Mouse (Mus musculus) midbrain, postnatal 0 days (tissue): ENCODE data around the gene Eml3. TPM values are rescaled to one million over a fixed set of nuclear protein-coding genes. Genes with fewer than 3 reads are reported as not detected.

Experiments used
- ATAC-seq: fragments of 200-750 bp; cut with Nextera tagmentation; 2 replicates; pipeline ENCODE4 v1.8.0; 2017; ENCODE audit warnings: moderate number of reproducible peaks, mild to moderate bottlenecking, moderate TSS enrichment, moderate library complexity; ENCODE audit not compliant: low FRiP score
- DNase-seq: peaks from one replicate; pipeline ENCODE4 v3.0.0-alpha.2; 2015; ENCODE audit warnings: low spot score
- H3K27ac ChIP-seq: fragments of 300-500 bp; sonication (generic); 2 replicates; pipeline ENCODE4 v1.5.1; 2014; ENCODE audit warnings: low read depth, mild to moderate bottlenecking, low read length, mixed read lengths
- H3K27me3 ChIP-seq: fragments of 300-500 bp; sonication (generic); 2 replicates; pipeline ENCODE4 v1.6.1; 2014; ENCODE audit warnings: low read length, control low read depth, mixed read lengths; ENCODE audit not compliant: insufficient read depth
- H3K36me3 ChIP-seq: fragments of 300-500 bp; sonication (generic); 2 replicates; pipeline ENCODE4 v1.6.1; 2014; ENCODE audit warnings: low read length, control low read depth, mixed read lengths; ENCODE audit not compliant: insufficient read depth
- H3K4me1 ChIP-seq: fragments of 300-500 bp; sonication (generic); 2 replicates; pipeline ENCODE4 v1.6.1; 2014; ENCODE audit warnings: mild to moderate bottlenecking, control low read depth, antibody characterized with exemption, low read length, mixed read lengths; ENCODE audit not compliant: insufficient read depth
- H3K4me2 ChIP-seq: fragments of 300-500 bp; sonication (generic); 2 replicates; pipeline ENCODE4 v1.6.1; 2014; ENCODE audit warnings: low read depth, mild to moderate bottlenecking, low read length, mixed read lengths; ENCODE audit not compliant: poor library complexity, severe bottlenecking
- H3K4me3 ChIP-seq: fragments of 300-500 bp; sonication (generic); 2 replicates; pipeline ENCODE4 v1.5.1; 2014; ENCODE audit warnings: low read depth, mild to moderate bottlenecking, low read length, moderate library complexity
- H3K9ac ChIP-seq: fragments of 300-500 bp; sonication (generic); replicated peaks from 2 replicates; pipeline ENCODE4 v1.6.1; 2014; ENCODE audit warnings: mild to moderate bottlenecking, low read length, moderate library complexity, mixed read lengths; ENCODE audit not compliant: poor library complexity, severe bottlenecking
- H3K9me3 ChIP-seq: fragments of 300-500 bp; sonication (generic); 2 replicates; pipeline ENCODE4 v1.6.1; 2016; ENCODE audit warnings: low read length, control low read depth
- CTCF ChIP-seq: IDR thresholded peaks from 2 replicates; pipeline ENCODE4 v1.5.1; 2016; ENCODE audit warnings: antibody characterized with exemption, mild to moderate bottlenecking
- WGBS: fragments of 180-500 bp; shearing (Covaris S2); extraction: QIAGEN DNeasy Blood & Tissue Kit; methylation state at CpG from one replicate; pipeline ENCODE4 v1.1.7; 2014; 5-methylcytosine and 5-hydroxymethylcytosine counted together
- polyA plus RNA-seq: library from polyadenylated mRNA; unstranded; fragments of >200 nt; fragmentation: Nextera tagmentation; extraction: Ambion mirVana; gene quantifications from 2 replicates; pipeline ENCODE4 v1.2.1, GENCODE M21; 2015
- total RNA-seq: library from RNA; depleted of rRNA; stranded (reverse); fragments of >200 nt; gene quantifications from 2 replicates; pipeline ENCODE4 v1.2.3, GENCODE M21; 2014

Eml3 gene
- total and polyA plus RNA-seq, 2 experiments from 2014 or later: 8.7 to 9.3 TPM

DNA sequence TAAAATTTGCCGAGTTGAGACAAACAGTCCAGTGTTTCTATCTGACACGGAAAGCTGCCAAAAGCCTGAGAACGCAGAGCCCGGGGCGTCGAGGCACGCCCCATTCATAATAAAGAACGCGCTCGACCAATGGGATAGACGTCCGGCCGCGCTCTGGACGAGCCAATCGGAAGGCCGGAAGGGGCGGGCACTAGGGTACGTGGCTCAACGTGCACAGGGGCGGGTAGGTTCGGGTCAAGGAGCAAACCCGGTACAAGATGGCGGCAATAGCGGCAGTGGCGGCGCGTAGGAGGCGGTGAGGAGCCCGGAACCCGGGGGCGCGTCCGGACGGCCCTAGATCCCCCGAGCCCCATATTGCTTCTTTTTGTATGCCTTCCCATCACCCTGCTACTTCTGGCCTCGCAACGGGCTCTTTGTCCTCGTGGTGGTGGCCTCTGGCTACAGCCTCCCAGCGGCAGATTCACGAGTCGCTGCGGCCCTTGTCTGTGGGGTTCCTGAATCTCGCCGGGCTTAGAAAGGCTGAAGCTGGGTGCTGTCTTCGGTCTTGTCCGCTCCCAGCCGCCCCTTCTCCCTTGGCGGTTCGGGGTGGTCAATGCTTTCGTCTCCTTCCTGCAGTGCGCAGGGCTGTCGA is 31.4 kb upstream of the Eml3 start, which contains the start of gene Ganab:
TSS of gene Ganab (plus strand) at position 207 of the 631 bp plus-strand sequence.
- Histone ChIP-seq H3K9ac (peak within 1 kb of the TSS; percentile 84), H3K9me3 (no peaks in the 10 kb centered on the region), H3K27ac (peak within 1 kb of the TSS; percentile 91), H3K4me3 (peak within 1 kb of the TSS; percentile 85), H3K36me3 (peaks cover 5% of the 10 kb centered on the region; the same call in 1 of the 2 replicates), H3K4me2 (peak within 1 kb of the TSS; percentile 79), H3K27me3 (no peaks in the 10 kb centered on the region), H3K4me1 (peaks cover 6% of the 10 kb centered on the region)
- under 1% methylated on average over 51 of the region's 53 CpGs for WGBS
- ATAC-seq (peak; percentile 99), DNase-seq (peak; percentile 98)
- peak; percentile 45 for TF ChIP-seq CTCF

DNA sequence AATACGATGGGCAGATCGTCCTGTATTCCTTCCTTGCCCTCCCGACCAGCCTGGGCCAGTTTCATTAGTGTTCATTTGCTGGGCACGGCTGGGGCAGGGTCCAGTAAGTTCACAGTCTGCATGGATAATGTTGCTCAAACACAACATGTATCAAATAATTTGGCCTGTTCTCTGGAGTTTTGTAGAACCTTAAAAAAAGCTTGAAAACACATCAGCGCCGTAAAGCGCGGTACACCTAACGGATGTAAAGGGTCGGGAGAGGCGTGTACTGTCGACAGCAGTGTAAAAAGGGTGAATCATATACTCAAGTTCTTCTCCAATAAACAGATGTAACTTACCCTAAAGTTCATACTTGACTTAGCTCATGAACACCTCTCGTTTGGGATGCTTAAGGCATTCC is 30.8 kb upstream of the Eml3 start:
- TF ChIP-seq CTCF: no peak
- peak overlapping the region; percentile 79 for H3K4me2 ChIP-seq
- no peak for ATAC-seq
- 19% methylated on average over 13 of the region's 13 CpGs for WGBS
- peak overlapping the region; percentile 84 for H3K9ac ChIP-seq
- peak overlapping the region; percentile 91 for H3K27ac ChIP-seq
- peaks cover 8% of the 10 kb centered on the region for H3K36me3 ChIP-seq
- H3K27me3 ChIP-seq: no peaks in the 10 kb centered on the region
- DNase-seq: no peak
- peaks cover 6% of the 10 kb centered on the region for H3K4me1 ChIP-seq
- no peaks in the 10 kb centered on the region for H3K9me3 ChIP-seq
- H3K4me3 ChIP-seq: peak overlapping the region; percentile 85

DNA sequence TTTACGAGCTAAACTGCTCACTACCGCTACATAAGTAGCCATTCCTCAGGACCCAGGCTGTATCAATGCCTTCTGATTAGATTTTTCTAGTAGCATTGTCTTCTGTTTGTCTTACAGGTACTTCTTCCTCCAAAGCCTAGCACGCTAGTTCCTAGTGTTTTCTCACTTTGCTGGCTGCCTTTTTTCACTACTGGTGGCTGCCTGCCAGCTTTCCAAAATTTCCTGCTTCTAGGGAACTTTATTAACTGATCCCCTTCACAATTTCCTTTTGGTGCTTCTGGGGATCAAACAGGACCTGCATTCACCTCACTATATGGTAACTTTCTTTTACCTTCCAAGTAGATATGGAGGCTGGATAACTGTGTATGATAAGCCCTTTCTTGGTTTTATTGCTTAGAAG is 30.3 kb upstream of the Eml3 start:
- WGBS: 58% methylated on average over 3 of the region's 3 CpGs
- TF ChIP-seq CTCF: no peak

DNA sequence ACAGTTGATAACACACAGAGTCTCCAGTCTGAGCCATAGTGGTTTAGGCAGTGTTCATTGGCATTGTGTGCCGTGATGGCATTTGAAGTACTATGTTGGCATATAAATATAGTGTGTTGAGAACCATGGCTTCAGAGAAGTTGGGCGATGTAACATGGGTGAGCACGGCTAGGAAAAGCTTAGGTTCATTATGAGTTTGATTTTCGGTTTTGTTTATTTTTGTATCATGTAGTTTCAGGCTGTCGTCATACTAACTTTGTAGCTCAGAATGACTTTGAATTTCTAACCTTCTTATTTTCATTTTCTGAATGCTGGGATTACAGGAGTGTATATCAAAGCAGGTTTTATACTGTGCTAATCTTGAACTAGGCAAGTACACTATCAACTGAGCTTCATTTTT is 25.9 kb upstream of the Eml3 start:
- Histone ChIP-seq H3K27me3 (no peaks in the 10 kb centered on the region), H3K27ac (no peak overlapping the region), H3K4me2 (no peak overlapping the region), H3K4me3 (no peak overlapping the region), H3K4me1 (no peaks in the 10 kb centered on the region; the same call in 1 of the 2 replicates), H3K9ac (no peak overlapping the region), H3K36me3 (peaks cover 44% of the 10 kb centered on the region), H3K9me3 (no peaks in the 10 kb centered on the region)
- TF ChIP-seq CTCF: no peak
- ATAC-seq: no peak
- 94% methylated on average over 5 of the region's 5 CpGs for WGBS
- no peak for DNase-seq

More for the DNA sequence above, 30.3 kb upstream of the Eml3 start:
- H3K36me3 ChIP-seq: peaks cover 13% of the 10 kb centered on the region
- H3K27ac ChIP-seq: no peak overlapping the region
- peaks cover 6% of the 10 kb centered on the region for H3K4me1 ChIP-seq
- peak overlapping the region; percentile 79 for H3K4me2 ChIP-seq
- DNase-seq: no peak
- peak overlapping the region; percentile 85 for H3K4me3 ChIP-seq
- no peak for ATAC-seq
- H3K9me3 ChIP-seq: no peaks in the 10 kb centered on the region
- no peak overlapping the region; the same call in 1 of the 2 replicates for H3K9ac ChIP-seq
- H3K27me3 ChIP-seq: no peaks in the 10 kb centered on the region

DNA sequence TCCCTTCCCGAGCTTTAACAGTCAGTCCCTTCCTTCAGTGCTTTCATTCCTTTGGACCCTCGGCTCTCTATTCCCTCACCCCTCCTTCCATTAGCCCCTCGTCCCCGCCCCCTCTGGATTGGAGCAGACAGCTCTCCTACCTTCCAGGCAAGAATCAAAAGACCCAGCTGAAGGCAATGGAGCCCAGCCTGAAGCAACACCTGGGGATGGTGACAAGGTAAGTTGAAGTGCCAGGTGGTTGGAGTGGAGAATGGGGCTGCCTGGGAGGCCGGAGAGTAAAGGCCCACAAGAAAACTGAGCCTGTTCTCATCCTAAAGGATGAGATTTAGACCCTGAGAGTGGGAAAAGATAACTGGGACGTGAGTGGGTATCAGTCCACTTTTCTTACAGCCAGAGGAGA is 20.8 kb upstream of the Eml3 start:
- Histone ChIP-seq H3K9me3 (no peaks in the 10 kb centered on the region), H3K4me3 (no peak overlapping the region), H3K27ac (no peak overlapping the region), H3K36me3 (peaks cover 87% of the 10 kb centered on the region), H3K4me1 (no peaks in the 10 kb centered on the region), H3K27me3 (no peaks in the 10 kb centered on the region), H3K9ac (no peak overlapping the region), H3K4me2 (no peak overlapping the region)
- ATAC-seq (no peak), DNase-seq (no peak)
- 91% methylated on average over 6 of the region's 6 CpGs for WGBS
- TF ChIP-seq CTCF: no peak

DNA sequence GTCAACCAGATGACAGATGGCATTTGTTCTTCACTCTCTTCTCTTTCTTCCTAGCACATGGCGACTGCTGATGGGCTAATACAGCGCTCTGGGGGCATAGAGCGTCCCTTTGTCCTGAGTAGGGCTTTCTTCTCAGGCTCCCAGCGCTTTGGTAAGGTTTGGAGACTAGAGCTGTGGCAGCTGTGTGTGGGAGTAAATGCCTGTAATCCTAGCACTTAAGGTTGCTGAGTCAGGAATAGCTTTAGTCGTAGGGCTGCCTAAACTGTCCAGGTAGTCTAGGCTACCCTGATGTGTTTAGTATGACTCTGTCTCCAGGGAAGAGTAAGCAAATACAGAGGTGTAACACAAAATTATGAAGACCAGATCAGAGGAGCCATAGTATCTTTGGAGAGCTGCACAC is 17.5 kb upstream of the Eml3 start:
- Histone ChIP-seq H3K4me2 (no peak overlapping the region), H3K36me3 (peaks cover 90% of the 10 kb centered on the region), H3K9me3 (no peaks in the 10 kb centered on the region), H3K4me3 (no peak overlapping the region), H3K27ac (no peak overlapping the region), H3K27me3 (no peaks in the 10 kb centered on the region), H3K9ac (no peak overlapping the region), H3K4me1 (no peaks in the 10 kb centered on the region)
- WGBS: 89% methylated on average over 5 of the region's 5 CpGs
- no peak for TF ChIP-seq CTCF
- no peak for DNase-seq
- ATAC-seq: no peak
